Comparison of ENCODE assay signal across 10 mouse cellular contexts in genomic region chr12:17733114-17733904, GRCm38 (mm10). TPM values are rescaled to one million over a fixed set of nuclear protein-coding genes. Genes with fewer than 3 reads are reported as not detected.
DNase-seq lines count a peak whose midpoint lies in the region; ATAC-seq and TF ChIP-seq lines count a peak whose summit lies in the region.
"Had no signal": no experiment of that assay in that cellular context is flagged by ENCODE, and none has a peak within 500 bp of the region (broad histone marks: within the 10 kb centered on the region; RNA-seq: fewer than 3 reads in every experiment).

No protein-coding gene starts in this region.

- H3K4me3 ChIP-seq in forebrain, embryonic 14.5 days (ENCODE audit: low read depth, low read length) = no peak overlapping the region
- H3K4me3 ChIP-seq in forebrain, embryonic 15.5 days = no peak overlapping the region
- H3K4me3 ChIP-seq in lung, adult 2 months (replicated peaks; ENCODE audit: extremely low read depth, low read depth, low read length) = no peak overlapping the region
- H3K4me3 ChIP-seq in intestine, embryonic 14.5 days (ENCODE audit: low read depth, low read length) = no peak overlapping the region
- no peak overlapping the region for H3K4me3 ChIP-seq in stomach, embryonic 14.5 days (ENCODE audit: low read depth, low read length)
- H3K4me3 ChIP-seq in liver, postnatal 0 days (ENCODE audit: low read depth, low read length) = no peak overlapping the region
- no peak overlapping the region for H3K4me3 ChIP-seq in forebrain, embryonic 11.5 days (ENCODE audit: low read depth, low read length)

- no peak for TF ChIP-seq POLR2A in lung, adult 2 months (IDR thresholded peaks at IDR 0.05; ENCODE audit: borderline replicate concordance, extremely low read depth, low read depth, low read length)

- H3K27ac ChIP-seq in forebrain, embryonic 14.5 days (ENCODE audit: low read depth, low read length) = no peak overlapping the region
- no peak overlapping the region for H3K27ac ChIP-seq in forebrain, embryonic 15.5 days (replicated peaks)
- H3K27ac ChIP-seq in intestine, embryonic 14.5 days (ENCODE audit: low read depth) = peak overlapping the region; percentile 70
- peak overlapping the region; percentile 89 for H3K27ac ChIP-seq in stomach, embryonic 14.5 days (ENCODE audit: low read length)
- H3K27ac ChIP-seq in liver, postnatal 0 days (ENCODE audit: low read depth) = no peak overlapping the region
- no peak overlapping the region for H3K27ac ChIP-seq in forebrain, embryonic 11.5 days (ENCODE audit: low read depth, low read length)

- no peaks in the 10 kb centered on the region for H3K9me3 ChIP-seq in forebrain, embryonic 14.5 days (replicated peaks; ENCODE audit: control insufficient read depth, low read length)
- no peaks in the 10 kb centered on the region for H3K9me3 ChIP-seq in forebrain, embryonic 15.5 days
- H3K9me3 ChIP-seq in intestine, embryonic 14.5 days (ENCODE audit: control insufficient read depth, low read length) = no peaks in the 10 kb centered on the region
- H3K9me3 ChIP-seq in stomach, embryonic 14.5 days (ENCODE audit: control insufficient read depth, low read depth, low read length) = no peaks in the 10 kb centered on the region
- H3K9me3 ChIP-seq in liver, postnatal 0 days (ENCODE audit: low read length) = no peaks in the 10 kb centered on the region
- H3K9me3 ChIP-seq in forebrain, embryonic 11.5 days (ENCODE audit: control insufficient read depth, low read length) = no peaks in the 10 kb centered on the region

- ATAC-seq in forebrain, embryonic 14.5 days = peak; percentile 33; the same call in 1 of the 2 replicates
- ATAC-seq in forebrain, embryonic 15.5 days (replicated peaks) = no peak
- ATAC-seq in intestine, embryonic 14.5 days (replicated peaks; ENCODE audit: low FRiP score, low TSS enrichment, low read depth) = peak; percentile 89
- ATAC-seq in stomach, embryonic 14.5 days (ENCODE audit: insufficient number of reproducible peaks, insufficient read depth, low FRiP score, low read depth) = peak; percentile 90
- ATAC-seq in liver, postnatal 0 days = no peak
- no peak for ATAC-seq in forebrain, embryonic 11.5 days (replicated peaks; ENCODE audit: low FRiP score)

- no peak for TF ChIP-seq CTCF in lung, adult 2 months (IDR thresholded peaks at IDR 0.05; ENCODE audit: insufficient read depth, low read length)
- TF ChIP-seq CTCF in liver, postnatal 0 days (IDR thresholded peaks at IDR 0.05; ENCODE audit: low read depth) = no peak

- H3K27me3 ChIP-seq in forebrain, embryonic 14.5 days (replicated peaks; ENCODE audit: control insufficient read depth, insufficient read depth, low read length) = no peaks in the 10 kb centered on the region
- H3K27me3 ChIP-seq in forebrain, embryonic 15.5 days = no peaks in the 10 kb centered on the region
- H3K27me3 ChIP-seq in intestine, embryonic 14.5 days (replicated peaks; ENCODE audit: control insufficient read depth, insufficient read depth, low read length) = no peaks in the 10 kb centered on the region
- H3K27me3 ChIP-seq in stomach, embryonic 14.5 days (ENCODE audit: control insufficient read depth, insufficient read depth, low read length) = no peaks in the 10 kb centered on the region
- no peaks in the 10 kb centered on the region for H3K27me3 ChIP-seq in liver, postnatal 0 days (ENCODE audit: insufficient read depth, low read length)
- no peaks in the 10 kb centered on the region for H3K27me3 ChIP-seq in forebrain, embryonic 11.5 days (ENCODE audit: control insufficient read depth, insufficient read depth, low read length)

- no peaks in the 10 kb centered on the region for H3K4me1 ChIP-seq in forebrain, embryonic 14.5 days (ENCODE audit: control insufficient read depth, insufficient read depth, low read length)
- H3K4me1 ChIP-seq in forebrain, embryonic 15.5 days = peaks cover 11% of the 10 kb centered on the region
- H3K4me1 ChIP-seq in lung, adult 2 months (ENCODE audit: control insufficient read depth, insufficient read depth, low read length) = peaks cover 21% of the 10 kb centered on the region
- H3K4me1 ChIP-seq in intestine, embryonic 14.5 days (replicated peaks; ENCODE audit: control insufficient read depth, insufficient read depth, low read length) = peaks cover 37% of the 10 kb centered on the region
- H3K4me1 ChIP-seq in stomach, embryonic 14.5 days (ENCODE audit: control insufficient read depth, insufficient read depth, low read length) = peaks cover 41% of the 10 kb centered on the region
- peaks cover 19% of the 10 kb centered on the region for H3K4me1 ChIP-seq in liver, postnatal 0 days (ENCODE audit: insufficient read depth)
- no peaks in the 10 kb centered on the region for H3K4me1 ChIP-seq in forebrain, embryonic 11.5 days (replicated peaks; ENCODE audit: control insufficient read depth, insufficient read depth, low read length)

- DNase-seq in forebrain, embryonic 14.5 days (ENCODE audit: low spot score) = no peak
- peak; percentile 53 for DNase-seq in lung, postnatal 10 days
- DNase-seq in lung, adult 2 months = no peak
- peak; percentile 72 for DNase-seq in intestine, embryonic 14.5 days (ENCODE audit: low spot score)
- no peak for DNase-seq in liver, postnatal 0 days
- no peak for DNase-seq in forebrain, embryonic 11.5 days (ENCODE audit: low spot score)
- DNase-seq: cerebellum, adult 9-10 months had no signal

- H3K9ac ChIP-seq in forebrain, embryonic 14.5 days (ENCODE audit: low read length) = no peak overlapping the region
- H3K9ac ChIP-seq in forebrain, embryonic 15.5 days (replicated peaks) = no peak overlapping the region
- H3K9ac ChIP-seq in intestine, embryonic 14.5 days (ENCODE audit: low read length) = no peak overlapping the region
- no peak overlapping the region for H3K9ac ChIP-seq in stomach, embryonic 14.5 days (replicated peaks; ENCODE audit: low read depth, low read length)
- no peak overlapping the region for H3K9ac ChIP-seq in liver, postnatal 0 days (replicated peaks)
- no peak overlapping the region for H3K9ac ChIP-seq in forebrain, embryonic 11.5 days (ENCODE audit: low read length)

- 58% methylated on average over 6 of the region's 6 CpGs for WGBS in forebrain, embryonic 14.5 days
- 54% methylated on average over 6 of the region's 6 CpGs for WGBS in forebrain, embryonic 15.5 days
- WGBS in lung, adult 2 months = 51% methylated on average over 6 of the region's 6 CpGs
- WGBS in intestine, embryonic 14.5 days = 26% methylated on average over 6 of the region's 6 CpGs
- 31% methylated on average over 6 of the region's 6 CpGs for WGBS in stomach, embryonic 14.5 days
- 45% methylated on average over 6 of the region's 6 CpGs for WGBS in liver, postnatal 0 days (ENCODE audit: insufficient replicate concordance)
- 68% methylated on average over 6 of the region's 6 CpGs for WGBS in forebrain, embryonic 11.5 days

- H3K36me3 ChIP-seq in forebrain, embryonic 14.5 days (ENCODE audit: control insufficient read depth, insufficient read depth, low read length) = no peaks in the 10 kb centered on the region
- H3K36me3 ChIP-seq in forebrain, embryonic 15.5 days = no peaks in the 10 kb centered on the region
- H3K36me3 ChIP-seq in intestine, embryonic 14.5 days (ENCODE audit: control insufficient read depth, insufficient read depth, low read length) = no peaks in the 10 kb centered on the region
- no peaks in the 10 kb centered on the region for H3K36me3 ChIP-seq in stomach, embryonic 14.5 days (ENCODE audit: control insufficient read depth, insufficient read depth, low read length)
- H3K36me3 ChIP-seq in liver, postnatal 0 days (replicated peaks; ENCODE audit: insufficient read depth, low read length) = no peaks in the 10 kb centered on the region
- no peaks in the 10 kb centered on the region for H3K36me3 ChIP-seq in forebrain, embryonic 11.5 days (ENCODE audit: control insufficient read depth, insufficient read depth, low read length)

- H3K4me2 ChIP-seq in forebrain, embryonic 14.5 days (ENCODE audit: low read length) = no peak overlapping the region
- no peak overlapping the region for H3K4me2 ChIP-seq in forebrain, embryonic 15.5 days (replicated peaks)
- H3K4me2 ChIP-seq in intestine, embryonic 14.5 days (ENCODE audit: low read length) = no peak overlapping the region
- H3K4me2 ChIP-seq in stomach, embryonic 14.5 days (replicated peaks; ENCODE audit: low read depth, low read length) = no peak overlapping the region
- H3K4me2 ChIP-seq in liver, postnatal 0 days (ENCODE audit: low read depth, low read length) = no peak overlapping the region
- no peak overlapping the region for H3K4me2 ChIP-seq in forebrain, embryonic 11.5 days (ENCODE audit: low read depth, low read length, severe bottlenecking)
- H3K4me2 ChIP-seq: midbrain, embryonic 11.5 days had no signal

- no peak for TF ChIP-seq EP300 in liver, postnatal 0 days (IDR thresholded peaks at IDR 0.05; ENCODE audit: low read depth)

RNA-seq across cellular contexts. Expression of gene Hpcal1, which starts 42.7 kb away (rescaled TPM):
- polyA plus RNA-seq in forebrain, embryonic 14.5 days (2014; fragmentation: Nextera tagmentation; extraction: Ambion mirVana) = 33.3 and 40.0 TPM in 2 replicates
- 30.5 and 36.1 TPM in 2 replicates for polyA plus RNA-seq in forebrain, embryonic 15.5 days (2015; fragmentation: Nextera tagmentation; extraction: Ambion mirVana)
- 188 and 222 TPM in 2 replicates for polyA plus RNA-seq in lung, adult 2 months (2012; rRNA removed)
- polyA plus RNA-seq in intestine, embryonic 14.5 days (2014; fragmentation: Nextera tagmentation; extraction: Ambion mirVana) = 42.9 and 48.6 TPM in 2 replicates
- polyA plus RNA-seq in stomach, embryonic 14.5 days (2014; fragmentation: Nextera tagmentation; extraction: Ambion mirVana) = 55.3 and 57.5 TPM in 2 replicates
- polyA plus RNA-seq in liver, postnatal 0 days (2015; fragmentation: Nextera tagmentation; extraction: Ambion mirVana) = 18.6 and 20.8 TPM in 2 replicates
- polyA plus RNA-seq in forebrain, embryonic 11.5 days (2014; fragmentation: Nextera tagmentation; extraction: Ambion mirVana) = 41.9 and 45.7 TPM in 2 replicates

Comparison
In these comparisons a context has a peak if more than half of its experiments do, and no peak if none do; other contexts are left out.
1. ATAC-seq: peak in forebrain, embryonic 14.5 days (single experiment), intestine, embryonic 14.5 days (single experiment) and stomach, embryonic 14.5 days (single experiment); none in forebrain, embryonic 15.5 days (single experiment), liver, postnatal 0 days (single experiment) and forebrain, embryonic 11.5 days (single experiment).
2. DNase-seq: peak in lung, postnatal 10 days (single experiment) and intestine, embryonic 14.5 days (single experiment); none in forebrain, embryonic 14.5 days (single experiment), lung, adult 2 months (single experiment), liver, postnatal 0 days (single experiment) and forebrain, embryonic 11.5 days (single experiment).
3. H3K27ac ChIP-seq: peak in intestine, embryonic 14.5 days (single experiment) and stomach, embryonic 14.5 days (single experiment); none in forebrain, embryonic 14.5 days (single experiment), forebrain, embryonic 15.5 days (single experiment), liver, postnatal 0 days (single experiment) and forebrain, embryonic 11.5 days (single experiment).